Comparison of ENCODE assay signal across 8 mouse cellular contexts in the genomic region with DNA sequence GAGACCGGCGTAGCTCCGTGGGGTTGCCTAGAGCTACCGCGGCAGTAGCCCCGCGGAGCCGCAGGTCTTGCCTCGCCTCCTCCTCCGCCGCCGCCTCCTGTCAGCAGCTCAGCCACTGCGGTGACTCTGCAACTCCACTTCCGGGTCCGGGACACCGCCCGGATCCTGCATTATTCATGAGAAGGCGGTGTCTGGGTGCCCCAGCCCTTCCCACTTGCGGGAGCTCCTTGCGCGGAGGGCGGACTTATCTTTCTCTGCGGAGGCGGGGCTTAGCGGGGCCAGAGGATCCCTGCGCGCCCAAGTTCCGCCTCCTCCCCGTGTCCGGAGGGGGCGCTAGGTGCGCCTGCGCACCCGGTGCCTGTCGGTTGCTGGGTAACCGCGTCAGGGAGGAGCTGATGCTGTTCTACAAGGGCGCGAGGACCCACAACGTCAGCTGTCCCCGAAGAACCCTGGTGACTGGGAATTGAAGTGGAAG. TPM values are rescaled to one million over a fixed set of nuclear protein-coding genes. Genes with fewer than 3 reads are reported as not detected.
DNase-seq lines count a peak whose midpoint lies in the region; ATAC-seq lines count a peak whose summit lies in the region.

A gene (minus strand): TSS at position 128 of the 475 bp plus-strand sequence.
A gene (plus strand): TSS at position 365 of the 475 bp plus-strand sequence.

- peak within 1 kb of the TSS; percentile 96 for H3K4me2 ChIP-seq in intestine, embryonic 14.5 days (ENCODE audit: low read length)

- H3K4me1 ChIP-seq in intestine, embryonic 14.5 days (replicated peaks; ENCODE audit: control insufficient read depth, insufficient read depth, low read length): peaks cover 11% of the 10 kb centered on the region; the same call in 1 of the 2 replicates

- ATAC-seq in intestine, embryonic 14.5 days (replicated peaks; ENCODE audit: low FRiP score, low TSS enrichment, low read depth): peak; percentile 98

- H3K27ac ChIP-seq in intestine, embryonic 14.5 days (ENCODE audit: low read depth): peak within 1 kb of the TSS; percentile 45; the same call in 1 of the 2 replicates

- peak within 1 kb of the TSS; percentile 58 for H3K9ac ChIP-seq in intestine, embryonic 14.5 days (ENCODE audit: low read length)

- peaks cover 19% of the 10 kb centered on the region for H3K27me3 ChIP-seq in intestine, embryonic 14.5 days (replicated peaks; ENCODE audit: control insufficient read depth, insufficient read depth, low read length)

- no peaks in the 10 kb centered on the region for H3K36me3 ChIP-seq in intestine, embryonic 14.5 days (ENCODE audit: control insufficient read depth, insufficient read depth, low read length)

- peak; percentile 95 for DNase-seq in adrenal gland, adult 18-20 months (ENCODE audit: low spot score in 2 of 2)
- DNase-seq in embryo, embryonic 11 days: peak; percentile 99
- peak; percentile 99 for DNase-seq in gastrocnemius, postnatal 25 days
- DNase-seq in intestine, embryonic 14.5 days (ENCODE audit: low spot score): peak; percentile 94
- DNase-seq in left cerebral cortex, postnatal 14 days (ENCODE audit: low spot score in 2 of 2): peak; percentile 98 to 99
- peak; percentile 99 for DNase-seq in mesoderm, embryonic 11.5 days (ENCODE audit: low read depth, low spot score)
- peak; percentile 98 to 99 for DNase-seq in right cerebral cortex, postnatal 36 days (ENCODE audit: low spot score in 2 of 2)
- DNase-seq in yolk sac, embryonic 10.5 days (ENCODE audit: low spot score): peak; percentile 98

- under 1% methylated on average over 41 of the region's 41 CpGs for WGBS in intestine, embryonic 14.5 days

- no peaks in the 10 kb centered on the region for H3K9me3 ChIP-seq in intestine, embryonic 14.5 days (ENCODE audit: control insufficient read depth, low read length)

- intact Hi-C loops in left cerebral cortex, postnatal 14 days (cut with DNase I): loop anchor here (5.0 kb wide), 2 partner anchors 47 to 102 kb away; a partner anchor contains a TSS

- H3K4me3 ChIP-seq in intestine, embryonic 14.5 days (ENCODE audit: low read depth, low read length): peak within 1 kb of the TSS; percentile 71

RNA-seq across cellular contexts. Expression of the first gene that starts in this region (rescaled TPM):
- total RNA-seq in adrenal gland, adult 18-20 months (2021): 10 to 100 TPM; 15.7 to 20.2 TPM
- 10 to 100 TPM; 17.1 to 17.4 TPM for total RNA-seq in gastrocnemius, postnatal 25 days (2021)
- 2.2 TPM in 2 replicates for polyA plus RNA-seq in intestine, embryonic 14.5 days (2014; fragmentation: Nextera tagmentation; extraction: Ambion mirVana)
- 100 to 1,000 TPM; 204 to 210 TPM for total RNA-seq in left cerebral cortex, postnatal 14 days (2021)

RNA-seq across cellular contexts. Expression of the second gene that starts in this region (rescaled TPM):
- total RNA-seq in adrenal gland, adult 18-20 months (2021): not detected
- under 1 TPM; 0.43 to 0.64 TPM for total RNA-seq in gastrocnemius, postnatal 25 days (2021)
- polyA plus RNA-seq in intestine, embryonic 14.5 days (2014; fragmentation: Nextera tagmentation; extraction: Ambion mirVana): 3.4 and 4.9 TPM in 2 replicates
- 1 to 10 TPM; 5.6 to 8.6 TPM for total RNA-seq in left cerebral cortex, postnatal 14 days (2021)

Comparison
In these comparisons a context has a peak if more than half of its experiments do, and no peak if none do; other contexts are left out.
1. Peak in every context shown above with its lines: DNase-seq, ATAC-seq, H3K4me3 ChIP-seq and H3K27ac ChIP-seq.
2. RNA of the first gene that starts in this region (total RNA-seq): 204 to 210 TPM in left cerebral cortex, postnatal 14 days; 15.7 to 20.2 TPM in adrenal gland, adult 18-20 months and 17.1 to 17.4 TPM in gastrocnemius, postnatal 25 days; every median in the first group is over 4 times any median in the second.
3. RNA of the second gene that starts in this region (total RNA-seq): 5.6 to 8.6 TPM in left cerebral cortex, postnatal 14 days; 0.43 to 0.64 TPM in gastrocnemius, postnatal 25 days and not detected in adrenal gland, adult 18-20 months; every median in the first group is over 4 times any median in the second.